Comparison of ENCODE assay signal across 8 mouse cellular contexts in the genomic region with DNA sequence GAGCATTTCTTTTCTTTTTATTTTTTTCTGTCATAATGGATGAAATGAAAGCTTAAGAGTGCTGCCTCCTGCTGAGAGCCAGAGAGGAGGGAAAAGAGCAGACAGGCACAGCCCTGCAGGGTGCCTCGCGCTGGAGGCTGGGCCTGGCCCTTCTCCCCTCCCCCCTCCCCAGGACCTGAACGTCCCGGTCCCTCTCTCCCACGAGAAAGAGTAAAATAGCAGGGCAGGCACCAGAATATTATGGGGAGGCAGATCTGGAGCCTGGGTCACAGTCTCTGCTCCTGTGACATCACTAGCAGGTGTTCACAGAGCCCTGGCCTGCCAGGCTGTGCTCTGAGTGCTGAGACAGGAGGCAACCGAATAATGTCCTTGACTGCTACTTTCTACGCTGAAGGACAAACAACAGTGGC.
DNase-seq lines count a peak whose midpoint lies in the region; ATAC-seq and TF ChIP-seq lines count a peak whose summit lies in the region.
"Had no signal": no experiment of that assay in that cellular context is flagged by ENCODE, and none has a peak within 500 bp of the region (broad histone marks: within the 10 kb centered on the region; RNA-seq: fewer than 3 reads in every experiment).

No protein-coding gene starts in this region.

- TF ChIP-seq CTCF in layer of hippocampus, adult 2 months (conservative IDR thresholded peaks at IDR 0.05) = peak; percentile 37

- peaks cover 25% of the 10 kb centered on the region for H3K27me3 ChIP-seq in embryonic facial prominence, embryonic 10.5 days (replicated peaks; ENCODE audit: low read depth, poor library complexity, severe bottlenecking)
- no peaks in the 10 kb centered on the region for H3K27me3 ChIP-seq in forebrain, embryonic 16.5 days (replicated peaks; ENCODE audit: control insufficient read depth, insufficient read depth, low read length)
- 0 out of 2 replicates have a peak, but pooled peaks cover 4% of the 10 kb centered on the region for H3K27me3 ChIP-seq in neural tube, embryonic 13.5 days

- no peaks in the 10 kb centered on the region for H3K36me3 ChIP-seq in embryonic facial prominence, embryonic 10.5 days (replicated peaks)
- no peaks in the 10 kb centered on the region for H3K36me3 ChIP-seq in forebrain, embryonic 16.5 days (ENCODE audit: control insufficient read depth, insufficient read depth)
- no peaks in the 10 kb centered on the region for H3K36me3 ChIP-seq in neural tube, embryonic 13.5 days

- H3K4me2 ChIP-seq in forebrain, embryonic 16.5 days (ENCODE audit: low read length) = peak overlapping the region; percentile 6; the same call in 1 of the 2 replicates
- H3K4me2 ChIP-seq in neural tube, embryonic 13.5 days = peak overlapping the region; percentile 32

- ATAC-seq in forebrain, embryonic 16.5 days = peak; percentile 38
- peak; percentile 36; the same call in 1 of the 2 replicates for ATAC-seq in neural tube, embryonic 13.5 days (ENCODE audit: low read depth)
- ATAC-seq: Patski had no signal

- no peak overlapping the region for H3K4me3 ChIP-seq in layer of hippocampus, adult 2 months
- H3K4me3 ChIP-seq in embryonic facial prominence, embryonic 10.5 days = no peak overlapping the region
- no peak overlapping the region for H3K4me3 ChIP-seq in forebrain, embryonic 16.5 days (replicated peaks; ENCODE audit: low read length)
- no peak overlapping the region for H3K4me3 ChIP-seq in neural tube, embryonic 13.5 days

- DNase-seq in layer of hippocampus, adult 2 months (ENCODE audit: low spot score in 2 of 2) = no peak
- DNase-seq in layer of hippocampus, postnatal 25 days (ENCODE audit: extremely low spot score in 1 of 2, low spot score in 1 of 2) = no peak
- no peak for DNase-seq in embryonic facial prominence, embryonic 10.5 days (ENCODE audit: low spot score)
- no peak for DNase-seq in cerebellum, postnatal 14 days
- no peak for DNase-seq in cerebellum, adult 9-11 months

- no peaks in the 10 kb centered on the region for H3K9me3 ChIP-seq in embryonic facial prominence, embryonic 10.5 days
- no peaks in the 10 kb centered on the region; the same call in 1 of the 2 replicates for H3K9me3 ChIP-seq in forebrain, embryonic 16.5 days (ENCODE audit: control insufficient read depth, low read length)
- H3K9me3 ChIP-seq in neural tube, embryonic 13.5 days = peaks cover 4% of the 10 kb centered on the region; the same call in 1 of the 2 replicates

- H3K27ac ChIP-seq in layer of hippocampus, adult 2 months = peak overlapping the region; percentile 29; the same call in 1 of the 2 replicates
- peak overlapping the region; percentile 7 for H3K27ac ChIP-seq in embryonic facial prominence, embryonic 10.5 days (replicated peaks)
- peak overlapping the region; percentile 16 for H3K27ac ChIP-seq in forebrain, embryonic 16.5 days (ENCODE audit: low read length)
- H3K27ac ChIP-seq in neural tube, embryonic 13.5 days (replicated peaks) = peak overlapping the region; percentile 23; the same call in 1 of the 2 replicates

- whole genome bisulfite sequencing in embryonic facial prominence, embryonic 10.5 days = 12% methylated on average over 7 of the region's 7 CpGs
- 9% methylated on average over 7 of the region's 7 CpGs for WGBS in forebrain, embryonic 16.5 days
- 6% methylated on average over 7 of the region's 7 CpGs for WGBS in neural tube, embryonic 13.5 days

- H3K9ac ChIP-seq in forebrain, embryonic 16.5 days (replicated peaks; ENCODE audit: low read depth, low read length) = no peak overlapping the region
- peak overlapping the region; percentile 26; the same call in 1 of the 2 replicates for H3K9ac ChIP-seq in neural tube, embryonic 13.5 days

- H3K4me1 ChIP-seq in embryonic facial prominence, embryonic 10.5 days = peaks cover 71% of the 10 kb centered on the region
- H3K4me1 ChIP-seq in forebrain, embryonic 16.5 days (replicated peaks; ENCODE audit: control insufficient read depth, insufficient read depth, low read length) = peaks cover 13% of the 10 kb centered on the region
- H3K4me1 ChIP-seq in neural tube, embryonic 13.5 days (replicated peaks) = peaks cover 33% of the 10 kb centered on the region
